Mouse (Mus musculus): ENCODE measurements around the gene Myo3b.

Myo3b gene

DNA sequence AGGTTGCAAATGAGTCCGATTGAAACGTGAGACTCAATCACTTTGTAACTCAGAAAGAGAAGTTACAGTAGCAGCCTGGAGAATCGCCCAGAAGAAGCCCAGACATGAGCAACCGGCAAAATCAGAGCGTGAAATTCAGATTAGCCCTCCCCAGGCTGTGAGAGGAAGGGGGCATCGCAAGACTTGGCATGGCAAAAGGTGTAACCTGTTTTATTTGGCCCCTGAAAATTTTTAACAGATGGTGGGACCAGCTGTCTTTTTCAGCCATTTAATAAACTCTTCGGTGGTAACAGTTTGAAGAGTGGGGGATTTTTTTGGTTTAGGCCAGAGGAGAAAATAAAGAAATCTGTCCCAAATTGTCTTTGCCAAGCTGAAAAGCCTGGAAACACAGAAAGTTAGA, 405.2 kb downstream of the Myo3b start:
- no peak for DNase-seq (ENCODE audit: low spot score in 2 of 2)

DNA sequence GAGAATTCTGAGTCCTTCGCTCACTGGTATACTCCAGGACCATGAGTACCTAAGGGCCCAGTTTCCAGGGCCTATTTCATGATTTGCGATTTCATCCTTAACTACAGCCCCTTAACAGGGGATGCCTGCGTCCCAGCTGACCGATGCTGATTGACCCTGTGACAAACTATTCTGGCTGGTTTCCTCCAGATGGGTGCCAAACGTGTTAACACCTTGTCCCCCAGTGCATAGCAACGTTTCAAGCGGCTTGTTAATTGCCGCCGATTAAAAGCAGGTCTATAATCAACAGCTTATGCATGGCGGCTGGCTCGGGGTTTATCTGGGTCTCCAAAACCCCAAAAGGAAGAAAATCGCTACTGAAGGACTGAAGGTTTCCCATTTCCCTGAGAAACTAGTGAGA, 417.3 kb downstream of the Myo3b start:
- no peak for DNase-seq (ENCODE audit: low spot score in 2 of 2)

DNA sequence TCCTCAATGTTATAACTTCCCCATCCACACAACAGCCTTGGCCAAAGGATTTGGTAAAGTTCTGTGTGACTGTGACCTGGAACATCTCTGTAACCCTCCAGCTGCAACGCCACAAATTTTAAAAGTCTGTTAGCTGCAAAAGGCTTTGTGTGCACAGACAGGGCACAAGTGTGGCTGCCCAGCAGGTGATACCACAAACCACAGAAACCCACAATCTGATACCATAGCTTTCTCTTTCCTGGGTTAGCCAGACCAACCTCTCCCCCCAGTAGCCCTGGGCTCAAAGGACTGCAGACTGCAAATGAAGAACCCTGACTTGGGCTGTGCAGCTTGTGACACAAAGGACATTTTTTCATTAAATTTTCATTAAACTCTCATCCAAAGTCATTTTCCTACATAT, 424.7 kb downstream of the Myo3b start:
- DNase-seq (ENCODE audit: low spot score in 2 of 2) = no peak

GRCm38 (mm10) chr2:70471136-70471535, 432.2 kb downstream of the Myo3b start:
- DNase-seq (ENCODE audit: low spot score in 2 of 2) = no peak

- peak in 1 of 2 experiments; percentile 17 for DNase-seq (ENCODE audit: low spot score in 2 of 2)
These were observed 433.1 kb downstream of the Myo3b start for GRCm38 (mm10) chr2:70471861-70472620.
